Mouse (Mus musculus) brain, embryonic 14.5 days (tissue): ENCODE data around the gene Nr2c2.

Experiments
- CTCF ChIP-seq: fragments of 200-500 bp; IDR thresholded peaks from 2 replicates; pipeline ENCODE4 v1.5.1; 2012; ENCODE audit warnings: inconsistent platforms, mild to moderate bottlenecking, moderate library complexity, borderline replicate concordance; ENCODE audit not compliant: insufficient read depth, insufficient read length; ENCODE audit errors: extremely low read depth
- POLR2A ChIP-seq: fragments of 200-500 bp; IDR thresholded peaks from 2 replicates; pipeline ENCODE4 v1.6.1; 2012; ENCODE audit warnings: mild to moderate bottlenecking, inconsistent platforms, borderline replicate concordance; ENCODE audit not compliant: poor library complexity, insufficient read depth, insufficient read length, severe bottlenecking; ENCODE audit errors: extremely low read depth

- TF ChIP-seq CTCF (no peak), POLR2A (no peak)
These were observed 29.5 kb upstream of the Nr2c2 start for GRCm38 (mm10) chr6:92061725-92062124.
